In genomic region chr7:27296518-27296917, GRCm38 (mm10) we compare ENCODE assay signal across 22 mouse cellular contexts. TPM values are rescaled to one million over a fixed set of nuclear protein-coding genes. Genes with fewer than 3 reads are reported as not detected.
A peak's percentile ranks its signal among the peaks of the same experiment; 100 is the strongest.
DNase-seq lines count a peak whose midpoint lies in the region; ATAC-seq and TF ChIP-seq lines count a peak whose summit lies in the region.
"Had no signal": no experiment of that assay in that cellular context is flagged by ENCODE, and none has a peak within 500 bp of the region (broad histone marks: within the 10 kb centered on the region; RNA-seq: fewer than 3 reads in every experiment).

No protein-coding gene starts in this region.

- CTCF ChIA-PET in Patski (lab: Charles Lee): interaction anchor here (2.0 to 2.4 kb wide), 2 partner anchors 11 to 35 kb away, joined by 6 to 12 read pairs; no protein-coding TSS in a partner anchor

- H3K27me3 ChIP-seq in ES-Bruce4 (ENCODE audit: control insufficient read depth, insufficient read depth, low read length, poor library complexity, severe bottlenecking) (no peaks in the 10 kb centered on the region), Patski (no peaks in the 10 kb centered on the region)
- H3K27me3 ChIP-seq: forebrain, embryonic 13.5 days; heart, embryonic 13.5 days; hindbrain, embryonic 12.5 days; hindbrain, embryonic 15.5 days had no signal

- TF ChIP-seq EP300 in ES-Bruce4 (IDR thresholded peaks at IDR 0.05; ENCODE audit: insufficient read depth, low read depth, low read length): no peak

- no peak for ATAC-seq in Patski
- ATAC-seq in megakaryocyte, adult 5-6 weeks (ENCODE audit: poor library complexity, severe bottlenecking): no peak
- ATAC-seq: forebrain, embryonic 13.5 days; forebrain, embryonic 16.5 days had no signal

- no peaks in the 10 kb centered on the region for H3K36me3 ChIP-seq in ES-Bruce4 (ENCODE audit: control insufficient read depth, insufficient read depth, low read length, poor library complexity, severe bottlenecking)
- H3K36me3 ChIP-seq: forebrain, embryonic 10.5 days; heart, embryonic 10.5 days; heart, embryonic 13.5 days; hindbrain, embryonic 12.5 days; hindbrain, embryonic 15.5 days had no signal

- no peaks in the 10 kb centered on the region for H3K4me1 ChIP-seq in ES-Bruce4 (ENCODE audit: control insufficient read depth, insufficient read depth, low read length)
- H3K4me1 ChIP-seq: forebrain, embryonic 10.5 days; forebrain, embryonic 13.5 days; heart, embryonic 10.5 days; hindbrain, embryonic 12.5 days; hindbrain, embryonic 15.5 days had no signal

- no peak overlapping the region for H3K27ac ChIP-seq in layer of hippocampus, adult 2 months
- no peak overlapping the region for H3K27ac ChIP-seq in ES-Bruce4 (ENCODE audit: insufficient read depth, low read length)
- H3K27ac ChIP-seq: forebrain, embryonic 10.5 days; forebrain, embryonic 13.5 days; heart, embryonic 10.5 days; heart, embryonic 13.5 days; hindbrain, embryonic 12.5 days; hindbrain, embryonic 15.5 days had no signal

- TF ChIP-seq POLR2A in ES-Bruce4 (IDR thresholded peaks at IDR 0.05; ENCODE audit: insufficient read depth, low read length): no peak

- no peaks in the 10 kb centered on the region for H3K9me3 ChIP-seq in ES-Bruce4 (replicated peaks; ENCODE audit: control insufficient read depth, insufficient read depth, low read length, poor library complexity, severe bottlenecking)
- H3K9me3 ChIP-seq: forebrain, embryonic 13.5 days; heart, embryonic 10.5 days; heart, embryonic 13.5 days; hindbrain, embryonic 12.5 days; hindbrain, embryonic 15.5 days had no signal

- peak; percentile 18 for TF ChIP-seq CTCF in layer of hippocampus, adult 2 months (conservative IDR thresholded peaks at IDR 0.05)
- TF ChIP-seq CTCF in ES-Bruce4 (IDR thresholded peaks at IDR 0.05; ENCODE audit: low read depth, low read length) (peak; percentile 28), Patski (IDR thresholded peaks at IDR 0.05) (peak; percentile 41)

- no peak overlapping the region for H3K9ac ChIP-seq in ES-Bruce4 (ENCODE audit: low read depth, poor library complexity, severe bottlenecking)
- H3K9ac ChIP-seq: forebrain, embryonic 13.5 days; heart, embryonic 13.5 days; hindbrain, embryonic 12.5 days; hindbrain, embryonic 15.5 days had no signal

- POLR2A ChIA-PET in Patski (lab: Charles Lee): no interaction called here

- no peak overlapping the region for H3K4me3 ChIP-seq in layer of hippocampus, adult 2 months
- H3K4me3 ChIP-seq in ES-Bruce4 (ENCODE audit: low read depth, low read length): no peak overlapping the region
- H3K4me3 ChIP-seq: forebrain, embryonic 10.5 days; forebrain, embryonic 13.5 days; heart, embryonic 10.5 days; heart, embryonic 13.5 days; hindbrain, embryonic 12.5 days; hindbrain, embryonic 15.5 days had no signal

- in situ Hi-C loops in Patski (cut with MboI; ENCODE audit: low pct_unique_long_range_greater_than_20kb): loop anchor here (25.0 kb wide), 1 partner anchor 534 kb away; the partner anchor contains the start of gene Cyp2b19

- DNase-seq in layer of hippocampus, adult 2 months (ENCODE audit: low spot score in 2 of 2): no peak
- no peak for DNase-seq in layer of hippocampus, adult 9-10 months (ENCODE audit: low spot score)
- no peak for DNase-seq in Patski (ENCODE audit: low read depth, low spot score)
- DNase-seq in spleen, postnatal 10 days (ENCODE audit: low spot score in 2 of 2): no peak
- DNase-seq: adrenal gland, adult 8-10 months; adrenal gland, postnatal 25 days; cerebellum, adult 11-12 months; cerebellum, adult 8-10 months; cerebellum, postnatal 10 days; gastrocnemius, postnatal 14 days; heart, postnatal 14 days; kidney, adult 11 months had no signal

RNA-seq across cellular contexts. Expression of gene Numbl, which starts 38.3 kb away (rescaled TPM):
- total RNA-seq in layer of hippocampus, adult 2 months (2021): 100 to 1,000 TPM; 135 to 148 TPM
- polyA plus RNA-seq in ES-Bruce4 (2011; ENCODE audit: insufficient read depth, insufficient read length, low read depth, missing spikeins) (32.9 and 38.5 TPM in 2 replicates), Patski (2021) (9.6 TPM)
- 2.8 and 4.3 TPM in 2 replicates for total RNA-seq in megakaryocyte, adult 5-6 weeks (2015)
- 2.5 and 2.6 TPM in 2 replicates for total RNA-seq in megakaryocyte, adult 5-6 weeks (2017)

RNA-seq across cellular contexts. Expression of gene Ltbp4, which starts 41.0 kb away (rescaled TPM):
- total RNA-seq in layer of hippocampus, adult 2 months (2021): 10 to 100 TPM; 54.5 to 54.8 TPM
- polyA plus RNA-seq in ES-Bruce4 (2011; ENCODE audit: insufficient read depth, insufficient read length, low read depth, missing spikeins): 66.8 and 72.5 TPM in 2 replicates
- 10.3 TPM for polyA plus RNA-seq in Patski (2021)
- total RNA-seq in megakaryocyte, adult 5-6 weeks (2015): not detected in 2 replicates
- total RNA-seq in megakaryocyte, adult 5-6 weeks (2017): not detected in 2 replicates
- total RNA-seq: hematopoietic stem cell, adult 5-6 weeks had no signal

RNA-seq across cellular contexts. Expression of gene Shkbp1, which starts 59.3 kb away (rescaled TPM):
- total RNA-seq in layer of hippocampus, adult 2 months (2021): 10 to 100 TPM; 29.4 to 42.9 TPM
- polyA plus RNA-seq in ES-Bruce4 (2011; ENCODE audit: insufficient read depth, insufficient read length, low read depth, missing spikeins) (43.6 and 44.5 TPM in 2 replicates), Patski (2021) (24.7 TPM)
- total RNA-seq in megakaryocyte, adult 5-6 weeks (2015): 42.6 and 43.6 TPM in 2 replicates
- 30.9 and 34.0 TPM in 2 replicates for total RNA-seq in megakaryocyte, adult 5-6 weeks (2017)

Comparison
In these comparisons a context has a peak if more than half of its experiments do, and no peak if none do; other contexts are left out.
1. RNA of gene Numbl, which starts 38.3 kb away (total RNA-seq): 135 to 148 TPM in layer of hippocampus, adult 2 months; 2.5 to 4.3 TPM in megakaryocyte, adult 5-6 weeks; every median in the first group is over 10 times any median in the second.
2. RNA of gene Ltbp4, which starts 41.0 kb away (total RNA-seq): 54.5 to 54.8 TPM in layer of hippocampus, adult 2 months; not detected in megakaryocyte, adult 5-6 weeks; every median in the first group is over 10 times any median in the second.
3. Peak in every context shown above with its lines, with median percentiles within 50 percentile points of each other: CTCF ChIP-seq.